Mouse (Mus musculus) 416B (cell line): ENCODE measurements at regions not wholly inside any gene's neighbourhood (a gene's known extent, or its start where the extent isn't known, plus 50 kb on each side); places are given as distances from the start of the nearest gene placed in this dataset.

Experiments
- DNase-seq: peaks from one replicate; pipeline ENCODE4 v3.0.0; 2011; ENCODE audit warnings: low read depth

DNA sequence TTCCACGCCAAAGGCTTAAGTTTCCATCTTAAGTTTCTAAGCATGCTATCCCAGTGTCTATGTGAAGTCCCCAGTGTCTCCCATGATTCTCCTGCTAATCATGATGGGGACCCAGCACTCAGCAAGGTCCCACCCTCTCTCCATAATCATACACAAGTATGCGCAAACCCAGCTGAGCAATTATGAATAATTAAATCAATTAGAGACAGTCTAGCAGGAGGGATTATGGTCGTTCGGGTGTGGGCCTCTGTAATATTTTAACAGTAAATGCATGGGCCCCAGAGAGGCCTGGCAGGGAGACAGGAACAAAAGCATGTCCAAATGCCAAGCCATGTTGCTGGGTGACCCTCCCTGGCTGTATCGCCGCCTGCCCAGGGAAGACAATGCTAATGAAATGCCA, 73.1 kb upstream of the Msx1 start:
- no peak for DNase-seq

DNA sequence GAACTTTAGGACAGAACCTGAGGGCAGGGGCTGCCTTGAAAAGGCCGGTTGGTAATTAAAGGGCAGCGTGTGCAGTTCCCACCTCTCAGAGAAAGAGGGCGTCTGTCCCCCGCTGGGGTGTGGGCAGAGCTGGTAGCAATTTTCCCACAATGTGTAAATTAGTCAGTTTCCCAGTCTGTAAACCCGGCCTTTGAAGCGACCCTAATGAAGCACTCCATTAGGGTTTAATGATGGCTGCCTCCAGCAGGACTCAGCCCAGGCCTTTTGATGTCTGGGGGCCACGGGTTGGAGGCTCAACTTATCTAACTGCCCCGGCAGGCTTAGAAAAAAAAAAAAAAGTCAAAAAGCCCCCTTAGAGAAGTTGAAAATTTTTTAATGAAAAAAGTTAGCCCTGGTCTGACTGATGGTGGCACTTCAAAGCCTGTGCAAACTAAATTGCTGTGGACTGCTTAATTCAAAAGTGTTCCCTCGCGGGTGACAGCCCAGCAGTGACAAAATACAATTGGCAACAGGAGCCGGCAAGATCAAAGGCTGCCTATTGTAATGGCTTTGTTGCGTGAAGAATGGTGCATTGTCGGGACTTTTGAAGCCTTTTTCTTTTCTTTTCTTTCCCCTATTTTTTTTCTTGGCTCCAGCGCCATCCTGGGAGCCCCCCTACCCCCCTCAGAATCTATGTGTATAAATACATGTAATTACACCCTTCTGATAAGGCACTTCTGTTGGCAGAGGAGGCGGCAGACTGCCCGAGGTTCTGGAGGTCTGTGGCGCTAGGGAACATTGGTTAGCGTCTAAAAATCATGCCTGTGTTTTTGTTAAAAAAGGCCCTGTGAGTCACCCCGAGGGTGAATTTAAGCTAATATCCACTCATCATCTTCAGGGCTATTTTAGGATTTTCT, 71.3 kb upstream of the Msx1 start:
- DNase-seq, result no peak

DNA sequence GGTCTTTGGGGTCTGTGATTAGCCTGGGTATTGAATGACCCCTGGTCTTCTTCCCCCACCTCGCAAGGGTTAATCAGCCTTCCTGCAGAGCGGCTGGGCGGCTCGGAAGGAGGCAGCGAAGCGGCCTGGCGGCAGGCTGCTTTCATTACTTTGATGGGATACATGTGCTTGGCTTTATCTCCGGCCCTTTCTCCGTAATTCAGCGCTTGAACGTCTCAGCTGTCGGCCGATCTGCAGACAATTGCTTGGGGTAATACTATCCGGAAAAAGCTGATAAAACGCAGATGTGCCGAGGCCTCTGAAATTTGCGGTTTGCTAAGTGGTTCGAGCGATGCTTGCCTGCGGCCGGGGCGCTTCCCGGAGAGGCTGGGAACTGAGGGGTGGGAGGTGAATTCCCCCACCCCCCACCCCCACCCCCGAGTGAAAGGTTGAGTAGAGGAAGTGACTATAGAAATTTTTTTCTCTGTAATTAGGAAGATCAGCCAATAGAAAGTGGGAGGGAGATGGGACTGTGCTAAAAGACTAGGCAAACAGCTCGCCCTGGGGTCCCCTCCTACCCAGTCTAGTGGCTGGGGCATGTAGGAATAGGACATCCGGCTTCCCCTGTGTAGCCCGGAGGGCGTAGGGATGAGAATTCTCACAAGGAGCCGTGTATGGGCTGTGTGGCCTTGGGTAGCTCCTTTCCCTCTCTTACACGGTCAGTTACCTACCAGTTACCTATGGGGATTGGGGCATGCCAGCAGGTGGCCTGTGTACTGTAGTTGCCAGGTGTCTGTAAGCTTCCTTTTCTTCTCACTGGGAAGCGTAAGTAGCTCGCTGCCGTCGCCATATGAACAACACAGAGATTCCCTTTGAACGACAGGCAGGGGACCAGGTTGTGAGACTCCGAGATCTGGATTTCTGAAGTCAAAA, 69.5 kb upstream of the Msx1 start:
- DNase-seq, result no peak

DNA sequence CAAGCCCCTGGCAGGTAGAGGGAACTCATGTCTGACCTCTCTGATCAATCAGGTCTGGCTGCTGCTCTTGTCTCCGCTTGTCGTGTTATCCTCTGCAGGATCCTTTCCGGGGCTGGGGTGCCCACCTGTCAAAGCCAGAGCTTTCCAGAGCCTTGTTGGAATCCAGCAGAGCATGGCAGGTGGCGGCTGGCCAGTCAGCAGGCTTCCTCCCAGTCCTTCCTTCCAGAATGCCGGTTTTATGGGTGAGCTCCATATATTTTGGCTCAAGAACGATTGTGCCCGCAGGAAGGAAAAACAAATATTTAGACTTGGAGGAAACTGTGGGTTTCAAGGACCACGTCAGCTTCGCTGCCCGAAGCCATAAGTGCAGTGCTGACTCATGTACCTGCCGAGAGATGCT, 66.3 kb upstream of the Msx1 start:
- DNase-seq, result no peak

DNA sequence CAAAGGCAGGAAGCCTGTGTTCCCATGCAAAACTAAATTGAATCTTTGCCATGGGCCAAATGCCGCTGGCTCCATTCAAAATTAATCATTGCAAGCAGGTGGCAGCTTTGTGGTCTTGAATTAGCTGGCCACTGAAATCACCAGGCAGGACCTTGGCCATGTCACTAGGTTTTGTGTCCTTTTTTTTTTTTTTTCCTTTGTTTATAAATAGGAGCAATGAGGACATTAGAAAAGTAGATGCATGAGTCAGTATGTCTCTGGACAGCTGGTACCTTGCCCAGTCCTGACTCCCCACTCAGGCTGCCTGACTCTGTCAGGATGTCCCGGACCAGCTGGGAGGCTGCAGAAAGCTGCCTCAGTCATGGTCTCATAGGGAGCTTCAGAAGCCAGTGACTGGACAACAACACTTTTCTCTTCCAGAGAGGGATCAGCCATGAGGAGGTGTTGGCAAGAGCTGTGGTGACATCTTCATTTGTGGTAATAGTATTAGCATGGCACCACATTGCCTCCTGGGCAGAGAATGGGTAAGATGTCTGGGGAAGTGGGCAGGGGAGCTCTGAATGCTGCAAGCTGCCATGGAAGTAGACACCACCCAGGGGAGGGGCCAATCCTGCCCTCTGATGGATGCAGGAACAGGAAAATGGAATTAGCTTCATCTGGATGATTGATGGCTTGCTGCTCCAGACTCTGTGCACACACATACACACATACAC, 55.4 kb upstream of the Msx1 start:
- DNase-seq, result no peak

DNA sequence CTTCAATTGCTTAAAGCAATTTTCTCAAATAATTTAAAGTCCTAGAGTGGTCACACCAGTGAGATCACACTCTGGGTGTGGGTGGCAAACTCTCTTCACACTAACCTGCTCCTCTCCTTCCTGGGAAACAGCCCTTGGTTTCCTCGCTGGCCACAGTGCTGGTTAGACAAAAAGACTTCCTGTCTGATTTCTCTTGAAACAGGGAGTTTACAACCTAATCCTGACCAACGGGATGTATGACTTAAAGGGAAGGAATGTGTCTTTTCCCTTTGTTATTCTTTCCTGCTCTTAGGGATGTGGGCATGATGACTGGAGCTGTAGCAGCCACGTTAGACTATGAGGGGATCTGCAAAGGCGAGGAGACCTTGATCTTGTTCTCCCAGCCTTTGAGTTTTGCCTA, 51.9 kb upstream of the Msx1 start:
- DNase-seq, result no peak

DNA sequence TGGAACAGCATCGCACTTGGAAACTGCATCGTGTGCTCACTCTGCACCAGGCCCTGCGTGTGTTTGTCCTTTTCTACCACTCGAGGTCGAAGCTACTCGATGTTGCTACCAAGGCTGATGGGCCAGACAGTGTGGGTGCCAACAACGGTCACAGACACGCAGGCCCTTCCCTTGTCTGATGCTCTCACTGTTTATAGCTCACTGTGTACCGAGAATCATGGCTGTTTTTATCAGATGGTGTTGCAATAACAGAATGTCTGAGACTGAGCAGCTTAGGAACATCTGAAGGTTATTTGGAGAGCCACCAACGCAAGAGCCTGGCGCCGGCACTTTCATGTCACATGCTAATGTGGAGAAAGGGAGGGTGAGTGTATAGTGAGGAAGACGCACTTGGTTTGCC, 51.1 kb upstream of the Msx1 start:
- no peak for DNase-seq

DNA sequence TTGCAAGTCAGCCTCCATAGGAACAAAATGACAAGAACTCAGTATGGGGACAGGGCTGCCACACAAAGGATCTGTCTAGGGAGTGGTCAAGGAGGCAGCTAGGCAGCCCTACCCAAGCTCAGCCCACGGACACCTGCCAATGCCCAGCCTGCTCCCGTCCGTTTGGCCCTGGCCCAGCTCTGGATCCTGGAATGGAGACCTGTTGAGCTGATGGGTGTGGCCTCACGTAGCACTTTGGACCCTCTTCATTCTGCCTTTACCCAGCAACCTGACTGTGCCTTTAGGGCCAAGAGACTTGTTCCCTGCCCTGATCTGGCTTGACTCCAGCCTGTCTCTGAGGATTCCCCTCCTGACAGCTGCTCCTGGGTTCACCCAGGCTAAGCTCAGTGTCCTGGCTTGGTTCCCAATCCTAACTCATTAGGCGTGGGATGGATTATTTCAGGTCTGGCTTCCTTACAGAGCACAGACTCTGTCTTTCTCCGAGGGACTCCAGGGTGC, 50.5 kb upstream of the Msx1 start:
- DNase-seq, result no peak
